ENCODE assay signal across 10 mouse cellular contexts in the genomic region with DNA sequence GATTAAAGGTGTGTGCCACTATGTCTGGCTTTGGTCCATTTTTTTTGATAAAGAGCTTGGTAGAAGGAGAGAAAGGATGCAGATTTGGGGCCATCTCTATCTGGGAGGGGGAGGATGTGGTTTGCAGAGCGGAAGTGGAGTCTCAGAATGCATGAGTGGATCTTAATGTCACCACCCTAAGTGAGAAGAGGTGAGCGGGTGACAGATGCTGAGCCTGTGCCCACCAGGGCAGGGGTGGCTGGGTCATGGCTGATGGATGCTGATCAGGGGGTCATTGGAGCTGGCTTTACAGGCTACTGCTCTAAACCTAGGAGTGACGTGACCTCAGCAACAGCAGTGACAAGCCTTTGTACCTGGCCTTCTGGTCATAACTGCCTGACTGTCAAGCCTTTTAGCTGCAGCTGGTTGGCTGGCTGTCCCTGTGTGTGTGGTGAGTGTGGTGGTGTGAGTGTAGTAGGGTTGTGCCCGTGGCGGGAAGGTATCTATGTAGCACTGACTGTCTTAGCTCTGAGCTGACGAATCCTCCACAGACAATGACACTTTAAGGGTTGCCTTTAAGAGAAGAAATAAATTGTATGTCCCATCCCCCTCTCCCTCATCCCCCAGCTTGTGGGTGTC. TPM values are rescaled to one million over a fixed set of nuclear protein-coding genes. Genes with fewer than 3 reads are reported as not detected.
DNase-seq lines count a peak whose midpoint lies in the region; ATAC-seq and TF ChIP-seq lines count a peak whose summit lies in the region.
"Had no signal": no experiment of that assay in that cellular context is flagged by ENCODE, and none has a peak within 500 bp of the region (broad histone marks: within the 10 kb centered on the region; RNA-seq: fewer than 3 reads in every experiment).

No protein-coding gene starts in this region.

- intact Hi-C loops in gastrocnemius, postnatal 36 days (cut with DNase I), result loop anchor here (2.0 kb wide), 1 partner anchor 19 kb away; no protein-coding TSS in a partner anchor

- H3K4me2 ChIP-seq in midbrain, postnatal 0 days (ENCODE audit: low read depth, low read length, poor library complexity, severe bottlenecking), result no peak overlapping the region
- no peak overlapping the region for H3K4me2 ChIP-seq in midbrain, embryonic 11.5 days

- no peaks in the 10 kb centered on the region for H3K9me3 ChIP-seq in midbrain, postnatal 0 days (ENCODE audit: low read length)
- no peaks in the 10 kb centered on the region for H3K9me3 ChIP-seq in midbrain, embryonic 11.5 days (ENCODE audit: control insufficient read depth, low read length)
- H3K9me3 ChIP-seq: embryonic facial prominence, embryonic 12.5 days had no signal

- ATAC-seq in midbrain, postnatal 0 days (ENCODE audit: low FRiP score), result no peak
- no peak for ATAC-seq in midbrain, embryonic 11.5 days (ENCODE audit: low FRiP score)

- WGBS in midbrain, postnatal 0 days, result 77% methylated on average over 6 of the region's 6 CpGs
- WGBS in midbrain, embryonic 11.5 days, result 85% methylated on average over 6 of the region's 6 CpGs

- DNase-seq in cerebellum, adult 8-10 months, result peak; percentile 25
- no peak for DNase-seq in cerebellum, adult 11 months
- DNase-seq in midbrain, postnatal 0 days (ENCODE audit: low spot score), result no peak
- no peak for DNase-seq in midbrain, embryonic 11.5 days (ENCODE audit: low spot score, missing footprints)
- DNase-seq in natural killer cell, adult 2 months (ENCODE audit: low spot score in 2 of 2), result peak; percentile 84
- no peak for DNase-seq in kidney, postnatal 25 days
- no peak for DNase-seq in gastrocnemius, postnatal 36 days
- no peak for DNase-seq in left cerebral cortex, adult 18-20 months (ENCODE audit: low spot score in 2 of 2)
- DNase-seq: retina, postnatal 1 day had no signal

- H3K4me1 ChIP-seq in midbrain, postnatal 0 days (ENCODE audit: insufficient read depth, low read length), result no peaks in the 10 kb centered on the region
- peaks cover 6% of the 10 kb centered on the region for H3K4me1 ChIP-seq in midbrain, embryonic 11.5 days (ENCODE audit: control insufficient read depth, insufficient read depth, low read length)

- H3K27me3 ChIP-seq in midbrain, postnatal 0 days (ENCODE audit: insufficient read depth, low read length), result no peaks in the 10 kb centered on the region
- H3K27me3 ChIP-seq in midbrain, embryonic 11.5 days (ENCODE audit: control insufficient read depth, insufficient read depth, low read length), result no peaks in the 10 kb centered on the region
- H3K27me3 ChIP-seq: embryonic facial prominence, embryonic 12.5 days had no signal

- peaks cover 25% of the 10 kb centered on the region for H3K36me3 ChIP-seq in midbrain, postnatal 0 days (ENCODE audit: insufficient read depth, low read length)
- peaks cover 12% of the 10 kb centered on the region; the same call in 1 of the 2 replicates for H3K36me3 ChIP-seq in midbrain, embryonic 11.5 days (ENCODE audit: control insufficient read depth, insufficient read depth, low read length)

- no peak overlapping the region for H3K9ac ChIP-seq in midbrain, postnatal 0 days (replicated peaks; ENCODE audit: low read length, poor library complexity, severe bottlenecking)
- H3K9ac ChIP-seq in midbrain, embryonic 11.5 days (ENCODE audit: low read length), result no peak overlapping the region
- H3K9ac ChIP-seq: embryonic facial prominence, embryonic 12.5 days had no signal

- TF ChIP-seq CTCF in midbrain, postnatal 0 days (IDR thresholded peaks at IDR 0.05), result no peak

- H3K4me3 ChIP-seq in midbrain, postnatal 0 days (ENCODE audit: low read depth, low read length), result no peak overlapping the region
- H3K4me3 ChIP-seq in midbrain, embryonic 11.5 days (ENCODE audit: low read depth, low read length), result no peak overlapping the region

- H3K27ac ChIP-seq in midbrain, postnatal 0 days (ENCODE audit: low read depth, low read length), result 0 out of 2 replicates have a peak overlapping the region, but pooled peaks have one; percentile 3
- H3K27ac ChIP-seq in midbrain, embryonic 11.5 days (ENCODE audit: low read depth, low read length), result no peak overlapping the region
- H3K27ac ChIP-seq: embryonic facial prominence, embryonic 12.5 days had no signal

RNA-seq across cellular contexts. Expression of a gene that starts 1.5 kb away (rescaled TPM):
- 13.3 and 27.0 TPM in 2 replicates for total RNA-seq in midbrain, postnatal 0 days (2014; rRNA removed)
- 41.5 and 45.1 TPM in 2 replicates for polyA plus RNA-seq in midbrain, postnatal 0 days (2015; fragmentation: Nextera tagmentation; extraction: Ambion mirVana)
- polyA plus RNA-seq in midbrain, embryonic 11.5 days (2014; fragmentation: Nextera tagmentation; extraction: Ambion mirVana), result 13.4 and 19.0 TPM in 2 replicates
- total RNA-seq in gastrocnemius, postnatal 36 days (2021), result 100 to 1,000 TPM; 103 to 108 TPM
- 10 to 100 TPM; 54.7 to 57.2 TPM for total RNA-seq in left cerebral cortex, adult 18-20 months (2021)

RNA-seq across cellular contexts. Expression of a gene that starts 16.1 kb away (rescaled TPM):
- 16.0 and 19.6 TPM in 2 replicates for total RNA-seq in midbrain, postnatal 0 days (2014; rRNA removed)
- 14.2 and 16.7 TPM in 2 replicates for polyA plus RNA-seq in midbrain, postnatal 0 days (2015; fragmentation: Nextera tagmentation; extraction: Ambion mirVana)
- 13.4 and 16.1 TPM in 2 replicates for polyA plus RNA-seq in midbrain, embryonic 11.5 days (2014; fragmentation: Nextera tagmentation; extraction: Ambion mirVana)
- total RNA-seq in gastrocnemius, postnatal 36 days (2021), result 1 to 10 TPM; 2.1 to 2.3 TPM
- total RNA-seq in left cerebral cortex, adult 18-20 months (2021), result 10 to 100 TPM; 32.4 to 35.2 TPM

RNA-seq across cellular contexts. Expression of a gene that starts 19.0 kb away (rescaled TPM):
- total RNA-seq in midbrain, postnatal 0 days (2014; rRNA removed), result 386 and 449 TPM in 2 replicates
- polyA plus RNA-seq in midbrain, postnatal 0 days (2015; fragmentation: Nextera tagmentation; extraction: Ambion mirVana), result 473 and 491 TPM in 2 replicates
- polyA plus RNA-seq in midbrain, embryonic 11.5 days (2014; fragmentation: Nextera tagmentation; extraction: Ambion mirVana), result 477 and 517 TPM in 2 replicates
- total RNA-seq in gastrocnemius, postnatal 36 days (2021), result 100 to 1,000 TPM; 124 to 129 TPM
- 100 to 1,000 TPM; 122 to 128 TPM for total RNA-seq in left cerebral cortex, adult 18-20 months (2021)

RNA-seq across cellular contexts. Expression of a gene that starts 21.0 kb away (rescaled TPM):
- total RNA-seq in midbrain, postnatal 0 days (2014; rRNA removed), result 43.9 and 52.8 TPM in 2 replicates
- polyA plus RNA-seq in midbrain, postnatal 0 days (2015; fragmentation: Nextera tagmentation; extraction: Ambion mirVana), result 1.5 and 1.7 TPM in 2 replicates
- polyA plus RNA-seq in midbrain, embryonic 11.5 days (2014; fragmentation: Nextera tagmentation; extraction: Ambion mirVana), result 3.5 and 4.3 TPM in 2 replicates
- 10 to 100 TPM; 40.7 to 46.4 TPM for total RNA-seq in gastrocnemius, postnatal 36 days (2021)
- total RNA-seq in left cerebral cortex, adult 18-20 months (2021), result 100 to 1,000 TPM; 135 to 149 TPM

RNA-seq across cellular contexts. Expression of a gene that starts 54.7 kb away (rescaled TPM):
- 5.0 and 8.4 TPM in 2 replicates for total RNA-seq in midbrain, postnatal 0 days (2014; rRNA removed)
- 1.5 and 1.6 TPM in 2 replicates for polyA plus RNA-seq in midbrain, postnatal 0 days (2015; fragmentation: Nextera tagmentation; extraction: Ambion mirVana)
- 7.0 and 12.0 TPM in 2 replicates for polyA plus RNA-seq in midbrain, embryonic 11.5 days (2014; fragmentation: Nextera tagmentation; extraction: Ambion mirVana)
- total RNA-seq in gastrocnemius, postnatal 36 days (2021), result 1 to 10 TPM in 1 of 2 experiments, under 1 TPM in 1; 0.91 to 1.2 TPM
- total RNA-seq in left cerebral cortex, adult 18-20 months (2021), result 100 to 1,000 TPM; 103 to 109 TPM

Comparison
In these comparisons a context has a peak if more than half of its experiments do, and no peak if none do; other contexts are left out.
1. DNase-seq: peak in cerebellum, adult 8-10 months (single experiment) and natural killer cell, adult 2 months (2 of 2); none in cerebellum, adult 11 months (single experiment), midbrain, postnatal 0 days (single experiment), midbrain, embryonic 11.5 days (single experiment), kidney, postnatal 25 days (0 of 2), gastrocnemius, postnatal 36 days (0 of 2) and left cerebral cortex, adult 18-20 months (0 of 2).